Mouse (Mus musculus) C2C12 (cell line): ENCODE data around the gene Myh6. TPM values are rescaled to one million over a fixed set of nuclear protein-coding genes. Genes with fewer than 3 reads are reported as not detected.

Experiments
- H3K27me3 ChIP-seq: one replicate; pipeline ENCODE4 v1.6.1; 2011; ENCODE audit not compliant: control insufficient read depth, insufficient read depth, insufficient read length
- H3K36me3 ChIP-seq: one replicate; pipeline ENCODE4 v1.6.1; 2011; ENCODE audit not compliant: control insufficient read depth, insufficient read depth
- H3K4me3 ChIP-seq: one replicate; pipeline ENCODE4 v1.5.1; 2011; ENCODE audit warnings: mild to moderate bottlenecking, control low read depth; ENCODE audit not compliant: poor library complexity, insufficient read depth, severe bottlenecking
- H3K79me2 ChIP-seq: one replicate; pipeline ENCODE4 v1.6.1; 2011; ENCODE audit not compliant: control insufficient read depth, insufficient read depth
- H3K79me3 ChIP-seq: one replicate; pipeline ENCODE4 v1.6.1; 2011; ENCODE audit warnings: low read depth, control low read depth
- H3ac ChIP-seq: one replicate; pipeline ENCODE3; 2011; ENCODE audit warnings: low read depth; ENCODE audit not compliant: control insufficient read depth, insufficient read length
- CEBPB ChIP-seq: IDR thresholded peaks from one replicate; pipeline ENCODE4 v1.6.1; 2011; ENCODE audit warnings: low read depth, mild to moderate bottlenecking, control low read depth, moderate library complexity
- CTCF ChIP-seq: IDR thresholded peaks from one replicate; pipeline ENCODE4 v1.5.1; 2011; ENCODE audit not compliant: control insufficient read depth, insufficient read depth, insufficient read length
- FOSL1 ChIP-seq: IDR thresholded peaks from one replicate; pipeline ENCODE4 v1.8.0; 2011; ENCODE audit warnings: mild to moderate bottlenecking, low read length; ENCODE audit not compliant: poor library complexity, insufficient read depth, severe bottlenecking
- MAX ChIP-seq: IDR thresholded peaks from one replicate; pipeline ENCODE4 v1.6.1; 2011; ENCODE audit warnings: mild to moderate bottlenecking, control low read depth
- MYOD1 ChIP-seq: IDR thresholded peaks from one replicate; pipeline ENCODE4 v1.6.1; 2011; ENCODE audit warnings: low read depth; ENCODE audit not compliant: control insufficient read depth, insufficient read length
- MYOG ChIP-seq: IDR thresholded peaks from one replicate; pipeline ENCODE4 v1.6.1; 2011; ENCODE audit not compliant: control insufficient read depth, insufficient read length; ENCODE audit errors: extremely low read depth
- USF1 ChIP-seq: IDR thresholded peaks from one replicate; pipeline ENCODE4 v1.6.1; 2011; ENCODE audit warnings: low read depth, mild to moderate bottlenecking, control low read depth, moderate library complexity
- polyA plus RNA-seq: library from polyadenylated mRNA; unstranded; fragments of >200 nt; fragmentation: generic; extraction: Trizol; gene quantifications from one replicate; pipeline ENCODE4 v1.2.1, GENCODE M21; 2012; ENCODE audit warnings: missing spikeins

Myh6 gene
- polyA plus RNA-seq, 1 experiment, result 0.02 TPM

GRCm38 (mm10) chr14:54920076-54920685 lies 46.5 kb downstream of the Myh6 start:
- no peaks in the 10 kb centered on the region for H3K79me3 ChIP-seq

GRCm38 (mm10) chr14:54913343-54913742 lies 53.4 kb downstream of the Myh6 start:
- no peaks in the 10 kb centered on the region for H3K36me3 ChIP-seq
- no peak for TF ChIP-seq CEBPB
- no peak for TF ChIP-seq FOSL1
- TF ChIP-seq MAX, result no peak
- no peak for TF ChIP-seq USF1
- TF ChIP-seq CTCF, result no peak
- TF ChIP-seq MYOD1, result no peak
- TF ChIP-seq MYOG, result no peak

More at GRCm38 (mm10) chr14:54920076-54920685, 46.5 kb downstream of the Myh6 start:
- H3K27me3 ChIP-seq, result peaks cover 26% of the 10 kb centered on the region
- no peak overlapping the region for H3ac ChIP-seq
- H3K4me3 ChIP-seq, result no peak overlapping the region
- TF ChIP-seq FOSL1, result no peak
- TF ChIP-seq MYOD1, result no peak
- no peak for TF ChIP-seq USF1
- no peak for TF ChIP-seq MAX
- no peak for TF ChIP-seq CEBPB
- no peak for TF ChIP-seq MYOG
- no peak for TF ChIP-seq CTCF
- no peaks in the 10 kb centered on the region for H3K36me3 ChIP-seq
- no peaks in the 10 kb centered on the region for H3K79me2 ChIP-seq

GRCm38 (mm10) chr14:54912886-54913285 lies 53.8 kb downstream of the Myh6 start, which contains the start of gene Slc22a17:
TSS of gene Slc22a17 (minus strand) at chr14:54913132.
- Histone ChIP-seq H3K27me3 (peaks cover 42% of the 10 kb centered on the region), H3K79me3 (no peaks in the 10 kb centered on the region), H3ac (no peak within 1 kb of the TSS), H3K4me3 (no peak within 1 kb of the TSS), H3K36me3 (no peaks in the 10 kb centered on the region), H3K79me2 (no peaks in the 10 kb centered on the region)
- TF ChIP-seq MYOD1 (no peak), CEBPB (no peak), MYOG (no peak), USF1 (no peak), FOSL1 (no peak)

More at GRCm38 (mm10) chr14:54913343-54913742, 53.4 kb downstream of the Myh6 start:
- Histone ChIP-seq H3ac (no peak overlapping the region), H3K27me3 (peaks cover 42% of the 10 kb centered on the region), H3K79me3 (no peaks in the 10 kb centered on the region), H3K79me2 (no peaks in the 10 kb centered on the region), H3K4me3 (no peak overlapping the region)

GRCm38 (mm10) chr14:54912109-54912850 lies 54.4 kb downstream of the Myh6 start:
- Histone ChIP-seq H3K36me3 (no peaks in the 10 kb centered on the region), H3K4me3 (no peak overlapping the region), H3ac (no peak overlapping the region), H3K79me3 (no peaks in the 10 kb centered on the region), H3K27me3 (peaks cover 42% of the 10 kb centered on the region), H3K79me2 (no peaks in the 10 kb centered on the region)
- TF ChIP-seq MYOD1, result no peak
- TF ChIP-seq FOSL1, result no peak
- TF ChIP-seq CEBPB, result no peak
- TF ChIP-seq CTCF, result no peak
- no peak for TF ChIP-seq MAX
- no peak for TF ChIP-seq MYOG
- no peak for TF ChIP-seq USF1

GRCm38 (mm10) chr14:54908682-54909081 lies 58.0 kb downstream of the Myh6 start:
- Histone ChIP-seq H3K4me3 (no peak overlapping the region), H3ac (no peak overlapping the region), H3K79me3 (no peaks in the 10 kb centered on the region), H3K27me3 (peaks cover 23% of the 10 kb centered on the region), H3K36me3 (no peaks in the 10 kb centered on the region), H3K79me2 (no peaks in the 10 kb centered on the region)
- TF ChIP-seq MYOD1 (no peak), USF1 (no peak), CEBPB (no peak), MAX (no peak), MYOG (no peak), CTCF (no peak), FOSL1 (no peak)

- Histone ChIP-seq H3ac (no peak overlapping the region), H3K79me3 (no peaks in the 10 kb centered on the region), H3K4me3 (no peak overlapping the region), H3K27me3 (no peaks in the 10 kb centered on the region), H3K79me2 (no peaks in the 10 kb centered on the region), H3K36me3 (peaks cover 11% of the 10 kb centered on the region)
- no peak for TF ChIP-seq MYOG
Measured at GRCm38 (mm10) chr14:54903641-54904040, 63.1 kb downstream of the Myh6 start.
